Mouse (Mus musculus): Measurements from ENCODE around the gene Cenpp.
A peak's percentile ranks its signal among the peaks of the same experiment; 100 is the strongest.

Gene Cenpp

GRCm38 (mm10) chr13:49461458-49462132 lies 191.0 kb downstream of the Cenpp start:
- no peak for DNase-seq (ENCODE audit: low read depth, low spot score)

DNA sequence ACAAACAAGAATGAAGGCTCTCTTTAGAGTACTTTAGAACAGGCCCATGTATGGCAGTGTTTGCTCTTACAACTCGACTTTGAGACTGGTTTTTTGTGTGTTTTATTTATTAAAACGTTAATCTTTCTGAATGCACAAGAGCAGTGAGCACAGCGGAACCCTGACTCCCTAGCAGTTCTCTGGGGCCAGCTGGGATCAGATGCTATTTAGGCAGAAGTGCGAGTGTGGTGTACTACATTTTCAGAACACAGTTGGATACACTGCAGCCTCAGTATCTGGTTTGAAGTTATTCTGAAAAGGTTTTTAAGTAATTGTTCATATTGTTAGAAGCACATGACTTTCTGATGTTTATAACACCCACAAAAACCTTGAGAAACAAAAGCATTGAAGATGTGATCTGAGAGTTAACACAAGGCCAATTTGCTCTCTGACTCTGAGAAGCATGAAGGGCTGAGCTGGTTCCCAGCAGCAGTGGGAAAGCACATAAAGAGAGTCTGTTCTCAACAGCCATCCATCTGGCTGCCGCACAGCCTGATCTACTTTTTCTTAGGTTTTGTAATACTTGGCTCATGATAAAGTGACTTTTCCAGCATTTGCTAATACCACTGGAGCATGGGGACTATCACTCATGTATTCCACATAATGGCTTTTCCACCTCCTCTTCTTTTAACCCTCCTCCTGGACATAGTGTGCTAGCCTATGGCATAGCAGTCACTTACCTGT lies 191.7 kb downstream of the Cenpp start:
- DNase-seq (ENCODE audit: low read depth, low spot score): no peak

DNA sequence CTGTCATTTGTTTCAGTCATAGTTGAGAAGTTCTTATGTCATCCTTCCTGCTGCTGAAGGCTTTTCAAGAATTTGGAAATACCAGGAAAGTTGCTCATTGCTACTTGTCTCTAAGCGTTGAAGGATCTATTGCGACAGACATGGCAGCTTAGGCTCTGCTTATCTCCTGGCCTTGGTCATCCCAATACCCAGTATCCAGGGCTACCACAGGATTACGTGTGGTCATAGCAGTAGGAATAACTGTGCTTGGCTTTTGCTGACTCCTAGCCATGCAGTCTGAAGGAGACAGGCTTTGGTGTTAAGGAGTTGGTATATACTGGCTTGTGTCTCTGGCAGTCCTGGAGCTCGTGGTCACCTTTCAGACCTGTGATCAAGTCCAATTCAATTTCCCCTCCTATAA lies 192.3 kb downstream of the Cenpp start:
- no peak for DNase-seq (ENCODE audit: low read depth, low spot score)

GRCm38 (mm10) chr13:49449318-49449749 lies 203.3 kb downstream of the Cenpp start:
- DNase-seq (ENCODE audit: low read depth, low spot score): peak; percentile 76

DNA sequence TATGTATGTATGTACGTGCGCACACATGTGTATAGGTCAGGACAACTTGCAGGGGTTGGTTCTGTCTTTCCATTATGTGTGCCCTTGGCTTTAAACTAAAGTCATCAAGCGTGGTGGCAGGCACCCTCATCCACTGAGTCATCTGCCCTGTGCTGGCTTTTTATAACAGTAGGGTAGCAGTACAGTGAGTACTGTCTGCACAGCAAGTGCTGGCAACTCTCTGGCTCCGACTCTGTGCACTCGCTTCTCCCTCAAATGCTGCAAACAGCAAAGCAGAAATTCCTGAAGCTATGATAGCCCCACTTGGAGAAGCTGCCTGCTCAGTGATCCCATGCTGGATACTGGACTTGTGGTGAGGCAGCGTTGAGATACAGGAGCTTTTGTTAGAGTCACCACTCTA lies 208.1 kb downstream of the Cenpp start:
- no peak for DNase-seq (ENCODE audit: low read depth, low spot score)

- no peak for DNase-seq (ENCODE audit: low read depth, low spot score)
Measured at GRCm38 (mm10) chr13:49436170-49436569, 216.4 kb downstream of the Cenpp start.

- DNase-seq (ENCODE audit: low read depth, low spot score): no peak
Measured at GRCm38 (mm10) chr13:49435745-49436144, 216.8 kb downstream of the Cenpp start.

DNA sequence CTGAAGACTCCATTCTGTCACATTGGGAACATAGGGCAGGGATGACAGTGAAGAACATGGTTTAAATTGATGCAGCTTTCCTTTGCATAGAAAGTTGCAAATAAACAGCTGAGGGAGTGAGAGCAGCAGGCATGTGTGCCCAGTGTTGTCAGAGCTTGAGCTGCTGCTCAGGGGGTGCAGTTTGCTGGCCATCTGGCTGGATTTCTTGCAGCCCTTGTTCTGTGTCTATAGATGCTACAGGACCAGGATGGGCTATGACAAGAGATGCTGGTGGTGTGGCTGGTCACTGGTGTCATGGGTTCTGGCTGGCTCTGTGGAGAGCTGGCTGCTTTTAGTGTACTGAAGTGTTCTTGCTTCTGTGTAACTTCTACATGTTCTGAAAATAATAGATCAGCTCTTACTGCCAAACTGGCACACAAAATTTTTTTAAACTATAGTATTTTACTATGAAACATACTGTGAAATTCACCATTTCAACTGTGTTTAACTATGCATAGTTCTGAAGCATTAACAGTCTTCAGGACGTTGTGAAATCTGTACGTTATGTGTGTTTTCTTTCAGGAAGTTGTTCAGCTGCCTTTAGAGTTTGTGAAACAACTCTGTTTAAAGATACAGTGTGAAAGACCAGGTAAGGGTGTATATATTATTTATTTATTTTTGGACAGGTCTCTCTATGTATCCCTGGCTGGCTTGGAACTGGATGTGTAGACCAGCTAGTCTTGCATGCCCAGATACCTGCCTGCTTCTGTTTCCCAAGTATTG lies 219.1 kb downstream of the Cenpp start:
- no peak for DNase-seq (ENCODE audit: low read depth, low spot score)

GRCm38 (mm10) chr13:49430529-49430928 lies 222.1 kb downstream of the Cenpp start:
- no peak for DNase-seq (ENCODE audit: low read depth, low spot score)

GRCm38 (mm10) chr13:49428042-49428675 lies 224.4 kb downstream of the Cenpp start:
- DNase-seq (ENCODE audit: low read depth, low spot score): no peak

DNA sequence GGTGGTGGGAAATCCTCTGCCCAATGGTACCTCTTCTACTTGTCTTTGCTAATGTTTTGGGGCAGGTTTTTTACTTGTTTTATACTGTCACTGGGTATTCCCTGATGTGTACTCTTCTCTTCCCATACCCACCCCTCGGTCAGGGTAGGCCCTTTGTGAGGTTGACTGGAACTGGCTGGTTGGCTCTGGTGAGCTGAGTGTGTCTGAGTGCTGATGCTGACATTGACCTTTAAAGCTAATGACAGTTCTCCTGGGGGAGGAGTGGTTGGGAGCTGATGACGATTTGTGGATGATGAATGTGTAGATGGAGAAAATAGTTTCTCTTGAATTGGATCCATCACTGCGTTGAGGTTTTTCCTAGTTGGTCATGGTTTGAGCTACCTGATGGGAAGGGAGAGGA lies 225.8 kb downstream of the Cenpp start:
- no peak for DNase-seq (ENCODE audit: low read depth, low spot score)

DNA sequence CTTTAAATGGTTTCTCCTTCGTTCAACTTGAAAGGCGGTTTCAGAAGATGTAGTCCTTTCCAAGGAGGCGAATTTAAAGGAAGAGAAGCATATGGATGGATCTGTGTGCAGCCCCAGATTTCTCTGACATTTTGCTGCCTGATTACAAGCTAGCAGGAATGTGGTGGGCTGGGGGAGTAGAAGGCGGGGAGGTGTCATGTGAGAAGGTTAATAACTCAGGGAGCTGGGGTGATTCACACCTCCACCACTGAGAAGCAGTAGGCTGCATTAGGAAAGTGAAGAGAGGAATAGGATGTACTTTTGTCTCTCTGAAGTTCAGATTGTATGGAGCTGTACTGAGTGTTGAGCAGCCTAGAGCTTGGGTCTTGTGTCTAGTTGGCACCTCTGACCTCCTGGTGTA lies 230.6 kb downstream of the Cenpp start:
- DNase-seq (ENCODE audit: low read depth, low spot score): no peak

DNA sequence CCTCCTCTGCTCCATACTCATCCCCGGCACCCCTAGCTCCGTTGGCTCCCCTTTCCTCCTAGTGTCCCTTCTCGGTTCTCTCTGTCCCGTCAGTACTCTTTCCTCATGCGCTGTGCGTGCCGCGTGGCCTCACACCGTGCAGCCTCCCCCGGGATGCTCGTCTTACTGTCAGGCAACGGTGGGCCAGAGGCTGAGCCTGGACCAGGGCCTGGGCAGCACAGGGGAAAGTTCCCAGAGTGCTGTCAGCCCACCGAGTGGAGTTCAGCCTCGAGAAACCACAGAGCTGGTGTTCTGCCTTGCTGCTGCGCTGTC lies 231.0 kb downstream of the Cenpp start:
- no peak for DNase-seq (ENCODE audit: low read depth, low spot score)

GRCm38 (mm10) chr13:49420754-49421605 lies 231.6 kb downstream of the Cenpp start, which contains the start of gene Ippk:
TSS of gene Ippk (plus strand) at chr13:49421249.
- DNase-seq (ENCODE audit: low read depth, low spot score): peak; percentile 98

All from A20 (cell line).